Mouse (Mus musculus): ENCODE results near the gene Zfp827. TPM values are rescaled to one million over a fixed set of nuclear protein-coding genes. Genes with fewer than 3 reads are reported as not detected.

Gene Zfp827
- total and polyA plus RNA-seq, 3 experiments = 3.1 to 19.3 (median 3.2) TPM

DNA sequence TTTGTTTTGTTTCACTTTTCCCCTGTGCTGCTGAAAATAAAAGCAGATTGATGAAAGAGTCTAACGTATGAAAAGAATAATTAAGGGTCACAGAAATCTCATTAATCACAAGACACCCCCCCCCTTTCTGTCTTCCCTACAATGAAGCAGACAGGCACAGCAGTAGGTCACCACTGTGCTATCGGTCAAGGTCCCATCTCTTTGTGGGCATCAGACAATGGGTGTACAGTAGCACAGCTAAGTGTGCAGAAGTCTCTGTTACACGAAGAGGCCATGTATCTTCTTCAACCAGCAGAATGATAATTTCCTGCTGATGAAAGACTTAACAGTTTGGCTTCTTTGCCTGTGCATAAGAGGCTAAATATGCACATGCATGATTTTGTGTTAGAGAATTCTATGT, 170.4 kb downstream of the Zfp827 start:
- no peaks in the 10 kb centered on the region for H3K36me3 ChIP-seq (replicated peaks)
- no peak for ATAC-seq (ENCODE audit: extremely low read depth, insufficient number of reproducible peaks, low FRiP score, poor library complexity, severe bottlenecking)
- no peak for TF ChIP-seq GATA2 (IDR thresholded peaks at IDR 0.05; ENCODE audit: borderline replicate concordance, low read depth, low read length)
- no peak for TF ChIP-seq POLR2AphosphoS5 (IDR thresholded peaks at IDR 0.05; ENCODE audit: insufficient replicate concordance, low read depth, low read length)
- no peak for TF ChIP-seq GATA1 (IDR thresholded peaks at IDR 0.05; ENCODE audit: borderline replicate concordance, low read length)
- no peak for TF ChIP-seq CTCF (IDR thresholded peaks at IDR 0.05; ENCODE audit: low read depth, low read length)
- TF ChIP-seq TAL1 (conservative IDR thresholded peaks at IDR 0.05; ENCODE audit: low read depth, low read length) = no peak
- H3K9me3 ChIP-seq (replicated peaks) = no peaks in the 10 kb centered on the region
- peaks cover 7% of the 10 kb centered on the region for H3K27me3 ChIP-seq (ENCODE audit: insufficient read depth, low read length)
- H3K4me3 ChIP-seq (ENCODE audit: low read depth, low read length) = no peak overlapping the region
- no peak for DNase-seq (ENCODE audit: low spot score)
- H3K4me1 ChIP-seq (ENCODE audit: insufficient read depth, low read depth, low read length) = no peaks in the 10 kb centered on the region

DNA sequence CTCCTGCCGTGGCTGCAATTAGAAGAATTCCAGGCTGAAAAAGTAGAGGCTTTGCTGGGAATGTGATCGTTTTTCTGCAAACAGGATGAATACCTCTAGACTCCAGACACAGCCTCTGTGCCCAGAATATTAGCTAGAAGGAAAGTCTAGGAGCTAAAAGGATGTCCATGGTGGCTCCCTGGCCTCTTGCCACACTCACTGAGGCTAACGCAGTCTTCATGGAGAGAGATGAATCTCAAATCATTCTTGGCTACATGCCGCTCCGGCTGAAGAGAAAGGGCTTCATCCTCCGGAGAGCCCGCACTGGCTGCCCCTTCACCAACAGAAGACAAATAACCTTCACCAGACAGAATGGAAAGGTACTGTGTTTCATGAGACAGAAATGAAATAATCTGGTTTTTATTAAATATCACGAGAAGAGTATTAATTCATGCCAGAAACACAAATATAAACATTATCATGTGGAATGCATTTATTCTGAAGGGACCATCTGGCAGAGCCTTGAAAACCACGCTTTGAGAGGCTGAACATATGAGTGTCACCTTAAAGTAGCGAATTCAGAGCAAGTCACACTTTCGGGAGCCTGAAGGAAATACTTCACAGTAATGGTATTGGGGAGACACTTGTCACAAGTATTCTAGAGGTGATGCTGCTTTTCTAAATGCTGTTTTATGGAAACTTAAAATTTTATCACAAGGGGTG, 173.4 kb downstream of the Zfp827 start:
- peaks cover 7% of the 10 kb centered on the region for H3K27me3 ChIP-seq (ENCODE audit: insufficient read depth, low read length)
- no peak for ATAC-seq (ENCODE audit: extremely low read depth, insufficient number of reproducible peaks, low FRiP score, poor library complexity, severe bottlenecking)
- no peak for TF ChIP-seq GATA1 (IDR thresholded peaks at IDR 0.05; ENCODE audit: borderline replicate concordance, low read length)
- TF ChIP-seq CTCF (IDR thresholded peaks at IDR 0.05; ENCODE audit: low read depth, low read length) = no peak
- TF ChIP-seq GATA2 (IDR thresholded peaks at IDR 0.05; ENCODE audit: borderline replicate concordance, low read depth, low read length) = no peak
- no peak for TF ChIP-seq POLR2AphosphoS5 (IDR thresholded peaks at IDR 0.05; ENCODE audit: insufficient replicate concordance, low read depth, low read length)
- no peak for TF ChIP-seq TAL1 (conservative IDR thresholded peaks at IDR 0.05; ENCODE audit: low read depth, low read length)
- no peaks in the 10 kb centered on the region for H3K9me3 ChIP-seq (replicated peaks)
- no peaks in the 10 kb centered on the region for H3K36me3 ChIP-seq (replicated peaks)
- no peak overlapping the region for H3K4me3 ChIP-seq (ENCODE audit: low read depth, low read length)
- H3K4me1 ChIP-seq (ENCODE audit: insufficient read depth, low read depth, low read length) = no peaks in the 10 kb centered on the region
- no peak for DNase-seq (ENCODE audit: low spot score)

DNA sequence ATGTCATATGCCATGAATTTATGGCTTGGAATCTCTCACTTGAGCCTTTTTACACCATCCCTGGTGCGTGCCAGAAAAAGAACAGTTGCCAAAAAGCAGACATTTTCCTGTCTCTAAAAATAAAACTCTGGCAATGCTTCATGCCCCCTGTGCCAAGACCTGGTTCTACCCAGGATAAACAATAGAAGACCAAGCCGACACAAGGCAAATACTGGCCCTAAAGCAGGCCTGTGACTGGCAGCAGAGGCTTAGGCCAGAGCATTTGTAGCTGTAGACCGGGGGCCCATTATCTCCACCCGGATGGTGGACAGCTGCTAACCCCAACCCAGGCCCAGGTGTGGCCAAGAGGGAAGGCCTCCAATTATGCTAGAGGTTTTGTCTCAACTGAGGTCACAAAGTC, 178.7 kb downstream of the Zfp827 start:
- no peak for TF ChIP-seq POLR2AphosphoS5 (IDR thresholded peaks at IDR 0.05; ENCODE audit: insufficient replicate concordance, low read depth, low read length)
- TF ChIP-seq GATA2 (IDR thresholded peaks at IDR 0.05; ENCODE audit: borderline replicate concordance, low read depth, low read length) = no peak
- TF ChIP-seq TAL1 (conservative IDR thresholded peaks at IDR 0.05; ENCODE audit: low read depth, low read length) = no peak
- TF ChIP-seq CTCF (IDR thresholded peaks at IDR 0.05; ENCODE audit: low read depth, low read length) = no peak
- TF ChIP-seq GATA1 (IDR thresholded peaks at IDR 0.05; ENCODE audit: borderline replicate concordance, low read length) = no peak
- DNase-seq (ENCODE audit: low spot score) (no peak), ATAC-seq (ENCODE audit: extremely low read depth, insufficient number of reproducible peaks, low FRiP score, poor library complexity, severe bottlenecking) (no peak)
- Histone ChIP-seq H3K4me3 (ENCODE audit: low read depth, low read length) (no peak overlapping the region), H3K4me1 (ENCODE audit: insufficient read depth, low read depth, low read length) (no peaks in the 10 kb centered on the region), H3K9me3 (replicated peaks) (no peaks in the 10 kb centered on the region), H3K36me3 (replicated peaks) (no peaks in the 10 kb centered on the region), H3K27me3 (ENCODE audit: insufficient read depth, low read length) (peaks cover 28% of the 10 kb centered on the region)

DNA sequence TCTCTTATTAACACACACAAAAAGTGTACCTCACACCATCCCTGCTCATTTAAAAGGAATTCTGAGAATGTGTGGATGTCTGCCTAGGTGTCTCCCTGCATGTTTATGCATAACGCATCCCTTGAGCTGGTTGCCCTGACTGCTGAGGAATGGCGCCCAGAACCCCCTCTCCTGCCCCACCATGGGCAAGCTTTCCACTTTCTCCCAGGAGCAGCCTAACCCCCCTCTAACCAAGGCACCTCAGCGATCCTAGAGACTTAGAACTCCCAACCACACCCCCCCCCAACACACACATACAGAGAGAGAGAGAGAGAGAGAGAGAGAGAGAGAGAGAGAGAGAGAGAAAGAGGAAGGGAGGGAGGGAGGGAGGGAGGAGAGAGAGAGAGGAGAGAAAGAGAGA, 179.9 kb downstream of the Zfp827 start:
- H3K4me1 ChIP-seq (ENCODE audit: insufficient read depth, low read depth, low read length) = no peaks in the 10 kb centered on the region
- no peak overlapping the region for H3K4me3 ChIP-seq (ENCODE audit: low read depth, low read length)
- peaks cover 21% of the 10 kb centered on the region; the same call in 1 of the 2 replicates for H3K27me3 ChIP-seq (ENCODE audit: insufficient read depth, low read length)
- H3K36me3 ChIP-seq (replicated peaks) = no peaks in the 10 kb centered on the region
- DNase-seq (ENCODE audit: low spot score) = no peak
- ATAC-seq (ENCODE audit: extremely low read depth, insufficient number of reproducible peaks, low FRiP score, poor library complexity, severe bottlenecking) = no peak
- no peaks in the 10 kb centered on the region for H3K9me3 ChIP-seq (replicated peaks)
- no peak for TF ChIP-seq GATA2 (IDR thresholded peaks at IDR 0.05; ENCODE audit: borderline replicate concordance, low read depth, low read length)
- TF ChIP-seq POLR2AphosphoS5 (IDR thresholded peaks at IDR 0.05; ENCODE audit: insufficient replicate concordance, low read depth, low read length) = no peak
- no peak for TF ChIP-seq CTCF (IDR thresholded peaks at IDR 0.05; ENCODE audit: low read depth, low read length)
- no peak for TF ChIP-seq TAL1 (conservative IDR thresholded peaks at IDR 0.05; ENCODE audit: low read depth, low read length)
- TF ChIP-seq GATA1 (IDR thresholded peaks at IDR 0.05; ENCODE audit: borderline replicate concordance, low read length) = no peak

DNA sequence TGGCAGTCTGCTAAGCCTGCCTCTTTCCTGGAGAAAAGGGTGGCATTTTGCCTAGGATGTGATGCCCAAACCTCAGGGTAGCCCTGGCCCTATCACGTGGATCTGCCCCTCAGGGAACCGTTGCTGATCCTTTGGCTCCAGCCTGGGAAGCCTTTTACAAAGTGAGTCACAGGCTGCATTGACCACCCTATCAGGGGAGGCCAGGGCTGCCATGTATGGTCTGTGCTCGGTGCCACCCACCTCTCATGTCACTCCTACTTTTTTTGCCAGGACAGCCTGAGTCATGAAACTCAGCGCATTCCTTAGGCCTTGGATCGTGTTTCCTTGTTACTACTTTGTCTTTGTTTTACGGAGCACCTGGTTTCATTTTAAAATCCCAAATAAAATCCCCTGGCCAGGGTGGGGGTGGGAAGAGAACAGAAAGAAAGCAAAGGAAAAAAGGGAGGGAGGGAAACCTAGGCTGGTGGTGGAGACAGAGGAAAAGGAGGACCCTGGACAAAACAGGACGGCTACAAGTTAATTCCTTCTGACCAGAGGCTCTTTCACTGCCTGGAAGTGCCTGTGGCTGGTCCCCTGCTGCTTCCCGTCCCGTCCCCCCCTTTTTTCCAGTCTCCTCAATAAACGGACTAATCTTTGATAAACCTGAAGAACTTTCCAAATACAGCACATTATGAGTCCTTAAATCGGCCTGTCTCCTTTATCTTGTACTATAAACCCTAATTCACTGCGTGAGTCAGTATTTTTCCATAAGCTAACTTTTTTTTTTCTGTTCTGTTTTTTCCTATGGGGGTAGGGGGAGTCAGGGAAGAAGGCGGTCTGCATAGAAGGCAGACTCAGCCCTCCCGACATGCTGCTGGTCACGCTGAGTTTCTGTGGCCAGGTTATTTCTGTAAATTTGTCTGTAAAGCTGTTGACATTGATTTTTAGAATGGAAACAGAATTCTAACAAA, 180.7 kb downstream of the Zfp827 start:
- peaks cover 21% of the 10 kb centered on the region; the same call in 1 of the 2 replicates for H3K27me3 ChIP-seq (ENCODE audit: insufficient read depth, low read length)

More for the DNA sequence above, 180.7 kb downstream of the Zfp827 start:
- no peak for ATAC-seq (ENCODE audit: extremely low read depth, insufficient number of reproducible peaks, low FRiP score, poor library complexity, severe bottlenecking)
- DNase-seq (ENCODE audit: low spot score) = no peak
- H3K4me3 ChIP-seq (ENCODE audit: low read depth, low read length) = no peak overlapping the region
- TF ChIP-seq POLR2AphosphoS5 (IDR thresholded peaks at IDR 0.05; ENCODE audit: insufficient replicate concordance, low read depth, low read length) = no peak
- TF ChIP-seq CTCF (IDR thresholded peaks at IDR 0.05; ENCODE audit: low read depth, low read length) = no peak
- no peak for TF ChIP-seq GATA1 (IDR thresholded peaks at IDR 0.05; ENCODE audit: borderline replicate concordance, low read length)
- no peak for TF ChIP-seq GATA2 (IDR thresholded peaks at IDR 0.05; ENCODE audit: borderline replicate concordance, low read depth, low read length)
- TF ChIP-seq TAL1 (conservative IDR thresholded peaks at IDR 0.05; ENCODE audit: low read depth, low read length) = no peak
- no peaks in the 10 kb centered on the region for H3K9me3 ChIP-seq (replicated peaks)
- H3K4me1 ChIP-seq (ENCODE audit: insufficient read depth, low read depth, low read length) = no peaks in the 10 kb centered on the region
- H3K36me3 ChIP-seq (replicated peaks) = no peaks in the 10 kb centered on the region

Measured in G1E (cell line).